10 mouse cellular contexts compared by ENCODE assay signal in genomic region chr8:45004021-45004420, GRCm38 (mm10).
"Had no signal": no experiment of that assay in that cellular context is flagged by ENCODE, and none has a peak within 500 bp of the region (broad histone marks: within the 10 kb centered on the region; RNA-seq: fewer than 3 reads in every experiment).

No protein-coding gene starts in this region.

- H3K36me3 ChIP-seq: liver, embryonic 13.5 days had no signal

- H3K27me3 ChIP-seq: liver, embryonic 13.5 days had no signal

- H3K9me3 ChIP-seq: liver, embryonic 13.5 days had no signal

- H3K4me3 ChIP-seq: left cerebral cortex, adult 2 months; liver, embryonic 13.5 days had no signal

- H3K4me2 ChIP-seq: liver, embryonic 13.5 days; midbrain, embryonic 11.5 days had no signal

- DNase-seq: layer of hippocampus, postnatal 36 days; liver, embryonic 13.5 days; lung, adult 2 months; lung, postnatal 14 days; lung, postnatal 4 days; midbrain, embryonic 14.5 days; thymus, adult 18-20 months; thymus, postnatal 4 days had no signal

- H3K27ac ChIP-seq: left cerebral cortex, adult 2 months; liver, embryonic 13.5 days had no signal

- H3K9ac ChIP-seq: liver, embryonic 13.5 days had no signal
